Mouse (Mus musculus) heart, postnatal 14 days (tissue): Measurements from ENCODE around the gene Mad2l1bp. TPM values are rescaled to one million over a fixed set of nuclear protein-coding genes. Genes with fewer than 3 reads are reported as not detected.
A peak's percentile ranks its signal among the peaks of the same experiment; 100 is the strongest.

Experiments used
- DNase-seq, 2 experiments: peaks; one replicate each; pipeline ENCODE4 v3.0.0; 2021 to 2022
- intact Hi-C: fragments of 180-260 bp; cut with DNase I; formaldehyde crosslinking; loops from one replicate; pipeline ENCODE4 v1.15.1; 2025
- long read RNA-seq, 2 experiments: library from polyadenylated mRNA; stranded (forward); transcript quantifications; one replicate each; pipeline ENCODE4 v2.0.0; 2021
- total RNA-seq, 2 experiments: library from RNA; stranded (reverse); gene quantifications; 2 replicates each; pipeline ENCODE4 v1.2.3; 2021

Gene Mad2l1bp
- total RNA-seq: 10 to 100 TPM; 22.2 to 27.6 TPM
- long read RNA-seq, experiment 1, transcript Mad2l1bp-201 (3 exons, 1,272 nt): major isoform, 53 of 55 reads
- long read RNA-seq, experiment 1, partial matches to known transcripts: 0 of 55 reads
- long read RNA-seq, experiment 1, other reads (novel, unspliced or antisense): 2 of 55 reads
- long read RNA-seq, experiment 2, transcript Mad2l1bp-201 (3 exons, 1,272 nt): major isoform, 28 of 29 reads
- long read RNA-seq, experiment 2, partial matches to known transcripts: 0 of 29 reads
- long read RNA-seq, experiment 2, other reads (novel, unspliced or antisense): 1 of 29 reads

DNA sequence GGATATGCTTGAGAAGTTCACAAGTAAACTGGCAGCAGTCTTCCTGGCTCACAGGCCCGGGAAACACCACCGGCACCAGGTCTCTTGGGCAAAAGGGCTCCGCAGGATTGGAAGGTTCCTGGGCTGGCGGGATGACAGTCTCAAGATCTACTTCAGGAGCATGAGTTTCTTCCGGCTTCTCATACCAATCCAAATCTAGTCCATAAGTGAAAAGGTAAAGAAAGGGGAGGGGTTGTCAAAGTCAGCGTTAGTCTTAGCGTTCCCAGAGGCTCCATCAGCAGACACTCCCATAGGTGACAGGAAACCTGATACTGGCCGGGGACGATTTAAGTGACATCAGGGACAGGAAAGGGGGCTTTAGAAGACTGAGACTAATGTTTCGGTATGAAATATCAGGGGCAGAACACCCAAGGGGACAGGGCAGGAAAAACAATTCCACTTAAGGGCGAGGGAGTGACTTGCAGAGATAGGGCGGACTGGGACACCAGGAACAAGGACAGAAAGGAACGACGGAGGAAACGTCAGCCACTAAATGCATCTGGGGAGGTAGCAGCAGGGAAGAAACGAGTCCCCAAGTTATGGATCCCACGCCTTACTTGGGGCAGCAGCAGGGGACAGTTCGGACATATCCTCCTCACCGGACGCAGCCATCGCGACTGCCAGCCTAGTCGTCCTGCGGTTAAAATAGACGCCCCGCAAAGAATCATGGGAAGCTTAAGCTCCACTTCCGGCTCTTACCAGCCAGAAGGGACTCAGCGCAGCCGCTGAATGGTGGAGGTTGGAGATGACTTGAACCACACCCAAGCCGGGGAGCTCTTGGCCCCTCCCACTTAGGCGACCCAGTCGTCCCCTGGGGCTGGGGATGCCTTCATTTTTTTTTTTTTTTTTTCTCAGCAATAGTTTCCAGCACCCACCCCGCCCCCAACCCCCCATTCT is at the start of gene Mad2l1bp:
Gene Mad2l1bp (minus strand): TSS at position 707 of the 936 bp plus-strand sequence.
- DNase-seq: peak; percentile 84 to 90
- intact Hi-C loops: no loop called here

DNA sequence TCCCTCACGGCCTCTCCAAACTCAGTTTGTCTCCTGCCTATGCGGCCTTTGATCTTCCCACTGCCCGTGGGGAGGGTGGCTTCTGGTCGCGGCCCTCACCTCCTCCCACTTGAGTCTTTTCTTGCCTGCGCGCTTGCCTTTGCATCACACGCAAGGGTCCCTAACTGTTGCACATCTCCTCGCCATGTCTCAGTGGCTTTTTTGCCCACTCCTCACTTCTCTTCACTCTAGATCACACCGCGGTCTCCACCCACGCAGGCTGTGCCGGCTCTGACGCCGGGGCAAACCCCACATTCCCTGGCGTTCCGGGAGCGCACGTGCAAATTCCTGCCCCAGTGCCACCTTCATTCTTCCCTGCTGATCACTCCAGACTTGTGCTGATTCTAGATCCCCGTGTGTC is 49.7 kb upstream of the Mad2l1bp start:
- DNase-seq: peak in 1 of 2 experiments; percentile 51
- intact Hi-C loops: no loop called here

DNA sequence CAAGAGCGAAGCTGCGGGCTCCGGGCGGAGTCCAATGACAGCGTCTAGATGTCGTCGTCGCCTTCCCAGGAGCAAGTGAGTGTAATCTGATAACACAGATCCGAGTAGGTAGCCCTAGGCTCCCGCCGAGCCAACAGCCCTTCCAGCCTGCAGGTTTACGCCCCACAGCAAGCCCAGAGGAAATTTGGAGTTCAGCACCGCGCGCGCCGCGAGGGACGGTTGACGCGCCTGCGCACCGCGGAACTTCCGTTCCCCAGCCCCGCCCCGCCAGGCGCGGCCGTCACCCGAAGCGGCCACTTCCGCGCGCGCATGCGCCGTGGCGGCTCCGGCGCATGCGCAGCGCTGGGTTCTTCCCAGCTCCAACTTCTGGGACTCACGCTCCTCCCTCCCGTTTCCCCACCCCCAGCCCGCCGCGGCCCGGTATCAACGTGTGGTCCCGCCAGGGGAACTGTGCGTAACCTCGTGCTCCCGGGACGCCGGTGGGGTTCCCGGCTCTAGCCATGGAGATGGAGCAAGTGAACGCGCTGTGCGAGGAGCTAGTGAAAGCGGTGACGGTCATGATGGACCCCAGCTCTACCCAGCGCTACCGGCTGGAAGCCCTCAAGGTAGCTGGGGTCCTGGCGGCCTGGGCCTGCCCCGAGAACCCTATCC is 49.2 kb upstream of the Mad2l1bp start, which contains the start of the genes Polh and Xpo5:
Gene Polh (minus strand): TSS at position 225 of the 651 bp plus-strand sequence.
Gene Xpo5 (plus strand): TSS at position 362 of the 651 bp plus-strand sequence.
- peak; percentile 96 for DNase-seq
- intact Hi-C loops: no loop called here

DNA sequence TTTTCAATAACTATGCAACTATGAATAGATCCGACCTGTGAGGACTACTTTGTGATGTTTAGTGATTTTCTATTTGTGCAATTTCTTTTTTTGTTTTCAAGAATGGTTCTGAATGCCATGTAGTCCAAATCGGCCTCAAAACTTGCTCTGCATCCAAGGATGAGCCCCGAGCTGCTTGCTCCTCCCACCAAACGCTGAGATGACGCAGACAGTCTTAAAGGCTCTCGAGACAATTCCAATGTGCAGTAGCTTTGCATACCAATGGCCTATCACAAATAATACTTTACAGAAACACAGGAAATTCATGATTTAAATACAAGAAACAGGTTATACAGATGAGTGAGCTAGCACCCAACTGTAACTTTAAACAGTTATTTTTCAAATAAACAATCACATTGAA is 47.8 kb upstream of the Mad2l1bp start:
- intact Hi-C loops: no loop called here

DNA sequence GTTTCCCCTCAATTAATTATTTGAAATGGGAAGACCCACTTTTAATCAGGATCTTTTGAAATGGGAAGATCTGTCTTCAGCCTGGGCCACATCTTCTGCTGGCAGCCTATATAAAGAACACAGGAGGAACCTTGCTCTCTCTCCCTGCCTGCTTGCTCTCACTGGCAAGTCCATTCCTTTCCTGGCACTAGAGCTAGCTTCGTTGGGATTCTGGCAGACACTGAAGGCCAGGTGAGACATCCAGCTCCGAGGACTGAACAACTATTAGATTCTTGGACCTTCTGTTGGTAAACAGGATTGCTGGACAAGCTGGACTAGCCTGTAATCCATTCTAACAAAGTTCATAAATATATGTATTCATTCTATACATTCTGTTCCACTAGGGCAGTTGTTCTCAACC is 35.5 kb upstream of the Mad2l1bp start:
- DNase-seq: no peak
- intact Hi-C loops: no loop called here

More for the DNA sequence above, 47.8 kb upstream of the Mad2l1bp start:
- DNase-seq: no peak

DNA sequence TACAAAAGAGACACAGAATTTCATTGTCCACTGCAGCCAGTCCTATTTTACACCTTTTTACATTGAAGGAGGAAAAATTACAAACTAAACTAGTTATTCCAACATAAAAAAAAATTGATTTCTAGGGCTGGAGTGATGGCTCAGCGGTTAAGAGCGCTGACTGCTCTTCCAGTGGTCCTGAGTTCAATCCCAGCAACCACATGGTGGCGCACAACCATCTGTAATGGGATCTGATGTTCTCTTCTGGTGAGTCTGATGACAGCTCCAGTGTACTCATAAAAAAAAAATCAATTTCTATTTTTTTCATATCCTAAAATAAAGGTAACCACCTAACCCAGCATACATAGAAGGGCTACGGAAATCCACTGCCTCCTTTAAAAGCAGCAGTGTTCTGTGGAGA is 28.9 kb upstream of the Mad2l1bp start:
- DNase-seq: no peak
- intact Hi-C loops: no loop called here

DNA sequence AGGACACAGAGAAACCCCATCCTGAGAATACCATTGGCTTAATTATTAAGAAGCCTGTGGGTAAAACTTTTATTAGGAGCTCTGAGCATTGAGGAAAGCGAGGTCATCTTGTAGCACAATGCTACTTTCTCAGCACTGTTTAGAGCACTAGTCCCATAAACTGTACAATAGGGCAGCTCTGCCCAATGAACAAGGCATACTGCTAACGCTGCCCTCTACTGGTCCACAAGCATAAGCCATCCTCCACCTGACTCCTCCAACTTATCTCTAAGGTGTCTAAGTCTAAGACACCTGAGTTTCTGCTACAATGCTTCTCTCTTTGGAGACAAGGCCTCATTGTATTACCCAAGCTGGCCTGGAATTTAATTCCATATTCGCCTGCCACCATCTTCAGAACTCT is 17.2 kb upstream of the Mad2l1bp start:
- DNase-seq: peak in 1 of 2 experiments; percentile 34
- intact Hi-C loops: no loop called here

DNA sequence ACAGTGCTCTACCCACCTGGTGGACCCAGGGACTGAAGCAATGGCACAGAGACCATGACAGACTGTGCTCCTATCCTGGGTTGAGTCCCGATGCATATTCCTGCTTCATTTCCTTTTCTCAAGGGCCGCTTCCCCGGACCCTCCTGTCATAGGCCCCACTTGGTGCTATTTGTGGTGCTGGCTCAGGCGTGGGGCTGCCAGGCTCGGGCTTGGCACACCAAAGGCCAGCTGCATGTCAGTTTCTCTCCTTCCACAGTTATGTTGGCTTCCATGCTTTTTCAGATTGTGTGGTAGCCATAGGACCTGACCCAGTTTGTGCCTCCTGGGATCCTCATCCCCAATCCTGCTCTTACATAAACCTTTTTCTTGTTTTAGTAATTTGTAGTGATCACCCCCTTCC is 15.4 kb upstream of the Mad2l1bp start:
- intact Hi-C loops: loop anchor here (2.0 kb wide), 1 partner anchor 438 kb away; no protein-coding TSS in a partner anchor
- no peak for DNase-seq

DNA sequence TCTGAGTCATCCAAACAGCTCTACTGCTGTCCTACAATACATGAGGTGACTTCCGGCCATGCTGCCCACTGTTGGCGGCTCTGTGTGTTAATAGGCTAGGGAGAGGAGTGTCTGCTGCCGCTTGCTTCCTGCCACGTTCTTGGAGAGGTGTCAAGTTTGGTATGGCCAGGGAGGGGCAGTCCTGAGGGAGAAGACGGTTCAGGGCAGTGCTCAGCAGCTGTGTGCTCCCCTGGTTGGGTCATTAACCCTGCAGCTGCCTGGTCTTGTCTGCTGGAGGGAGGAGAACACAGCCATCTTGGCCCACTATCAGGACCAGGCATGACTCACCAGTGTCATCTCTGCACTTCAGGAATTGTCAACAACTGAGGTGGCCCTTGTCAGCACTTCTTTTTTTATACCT is 15.0 kb upstream of the Mad2l1bp start:
- DNase-seq: peak in 1 of 2 experiments; percentile 33
- intact Hi-C loops: loop anchor here (2.0 kb wide), 1 partner anchor 438 kb away; no protein-coding TSS in a partner anchor

DNA sequence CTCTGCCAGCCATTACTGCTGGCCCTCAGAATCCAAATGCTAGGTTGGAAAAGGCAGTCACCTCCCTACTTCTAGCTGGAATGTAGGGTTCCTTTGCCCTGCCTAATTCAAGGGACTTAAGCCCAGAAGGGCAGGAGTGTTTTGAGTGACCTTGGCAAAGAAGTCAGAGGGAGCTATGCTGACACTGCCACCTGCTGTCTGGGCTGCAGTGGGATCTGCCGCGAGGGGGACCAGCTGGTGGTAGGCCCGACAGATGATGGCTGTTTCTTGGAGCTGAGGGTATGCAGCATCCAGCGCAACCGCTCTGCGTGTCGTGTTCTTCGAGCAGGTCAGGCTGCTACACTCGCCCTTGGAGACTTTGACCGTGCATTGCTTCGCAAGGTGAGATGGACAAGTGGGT is 13.7 kb upstream of the Mad2l1bp start:
- peak in 1 of 2 experiments; percentile 57 for DNase-seq
- intact Hi-C loops: no loop called here

DNA sequence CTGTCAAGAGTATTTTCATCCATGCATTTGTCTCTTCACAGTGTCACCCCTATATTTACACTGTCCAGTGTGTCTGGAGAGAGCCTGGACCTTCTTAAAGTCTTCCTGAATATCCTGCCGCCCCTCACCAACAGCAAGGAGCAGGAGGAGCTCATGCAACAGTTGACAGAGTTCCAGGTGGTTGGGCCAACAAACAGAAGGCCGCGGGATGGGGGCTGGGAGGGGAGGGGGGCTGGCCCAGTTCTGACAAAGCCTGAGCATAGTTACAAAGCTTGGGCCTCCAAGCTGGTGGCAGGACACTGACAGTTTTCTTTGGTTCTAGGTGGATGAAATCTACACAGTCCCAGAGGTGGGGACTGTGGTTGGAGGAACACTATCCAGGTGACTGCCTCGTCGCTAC is 12.9 kb upstream of the Mad2l1bp start:
- intact Hi-C loops: no loop called here
- no peak for DNase-seq

DNA sequence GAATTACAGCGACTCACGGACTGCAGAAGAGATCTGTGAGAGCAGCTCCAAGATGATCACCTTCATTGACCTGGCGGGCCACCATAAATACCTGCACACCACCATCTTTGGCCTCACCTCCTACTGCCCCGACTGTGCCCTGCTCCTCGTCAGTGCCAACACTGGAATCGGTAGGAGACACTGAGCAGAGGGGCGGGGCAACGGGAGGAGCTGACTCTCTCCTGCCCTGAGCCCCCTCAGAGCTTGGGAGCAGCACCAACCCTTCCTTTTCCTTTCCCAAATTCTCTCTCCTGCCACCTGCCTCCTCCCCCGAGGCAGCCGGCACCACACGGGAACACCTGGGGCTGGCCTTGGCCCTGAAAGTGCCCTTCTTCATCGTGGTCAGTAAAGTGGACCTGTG is 12.1 kb upstream of the Mad2l1bp start:
- intact Hi-C loops: no loop called here
- DNase-seq: no peak

DNA sequence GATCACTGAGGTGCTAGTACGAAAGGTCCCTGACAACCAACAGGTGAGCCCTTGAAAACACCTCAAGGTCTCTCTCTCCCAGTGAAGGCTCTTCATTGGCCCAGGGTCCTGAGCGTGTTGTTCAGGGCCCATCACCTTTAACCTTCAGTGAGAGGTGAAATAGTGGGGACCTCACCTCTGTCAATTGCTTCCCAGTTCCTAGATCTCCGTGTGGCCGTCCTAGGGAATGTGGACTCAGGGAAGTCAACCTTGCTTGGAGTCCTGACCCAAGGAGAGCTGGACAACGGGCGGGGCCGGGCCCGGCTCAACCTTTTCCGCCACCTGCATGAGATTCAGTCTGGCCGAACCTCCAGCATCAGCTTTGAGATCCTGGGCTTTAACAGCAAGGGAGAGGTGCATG is 11.4 kb upstream of the Mad2l1bp start:
- intact Hi-C loops: loop anchor here (5.0 kb wide), 1 partner anchor 592 kb away; the partner anchor contains the start of gene Hsp90ab1
- DNase-seq: no peak

DNA sequence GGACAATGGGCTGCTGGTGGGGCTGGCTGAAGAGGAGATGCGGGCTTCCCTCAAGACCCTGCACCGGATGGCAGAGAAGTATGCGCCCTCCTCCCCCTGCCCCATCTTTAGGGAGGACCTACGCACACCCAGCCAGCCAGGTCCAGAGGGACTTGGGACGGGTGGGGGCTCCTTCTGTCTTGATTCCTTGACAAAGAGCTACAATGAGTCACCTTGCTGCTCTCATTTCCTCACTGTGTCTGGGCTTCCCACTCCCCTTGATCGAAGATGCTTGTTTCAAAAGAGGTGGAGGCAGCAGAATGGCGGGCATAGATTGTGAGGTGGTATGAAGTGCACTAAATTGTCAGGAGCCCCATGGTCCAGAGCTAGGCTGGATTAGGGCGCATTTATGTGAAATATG is 10.9 kb upstream of the Mad2l1bp start:
- intact Hi-C loops: loop anchor here (5.0 kb wide), 1 partner anchor 592 kb away; the partner anchor contains the start of gene Hsp90ab1
- DNase-seq: no peak

DNA sequence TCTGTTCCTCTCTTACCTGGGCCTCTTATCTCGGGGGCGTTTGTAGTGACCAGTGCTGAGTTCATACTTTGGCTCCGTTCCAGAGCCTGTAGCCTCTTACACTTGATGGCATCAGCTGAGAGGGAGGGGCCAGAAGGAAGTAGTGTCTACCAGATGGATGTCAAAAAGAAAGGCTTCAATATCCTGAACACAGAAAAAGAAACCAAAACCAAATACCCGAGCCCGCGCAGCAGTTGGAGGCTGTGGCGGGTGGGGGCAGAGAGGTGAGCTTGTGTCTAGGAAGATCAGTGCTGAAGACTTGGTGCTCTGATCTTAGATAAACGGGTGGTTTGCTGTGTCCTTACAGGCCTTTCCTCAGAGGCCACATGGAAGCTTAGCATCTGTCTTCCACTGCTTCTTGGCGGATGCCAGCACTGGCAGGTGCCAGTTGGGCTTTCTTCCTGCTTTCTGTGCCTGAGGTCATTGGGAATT is 9.6 kb upstream of the Mad2l1bp start:
- DNase-seq: peak in 1 of 2 experiments; percentile 31
- intact Hi-C loops: loop anchor here (5.0 kb wide), 1 partner anchor 591 kb away; the partner anchor contains the start of gene Hsp90ab1

DNA sequence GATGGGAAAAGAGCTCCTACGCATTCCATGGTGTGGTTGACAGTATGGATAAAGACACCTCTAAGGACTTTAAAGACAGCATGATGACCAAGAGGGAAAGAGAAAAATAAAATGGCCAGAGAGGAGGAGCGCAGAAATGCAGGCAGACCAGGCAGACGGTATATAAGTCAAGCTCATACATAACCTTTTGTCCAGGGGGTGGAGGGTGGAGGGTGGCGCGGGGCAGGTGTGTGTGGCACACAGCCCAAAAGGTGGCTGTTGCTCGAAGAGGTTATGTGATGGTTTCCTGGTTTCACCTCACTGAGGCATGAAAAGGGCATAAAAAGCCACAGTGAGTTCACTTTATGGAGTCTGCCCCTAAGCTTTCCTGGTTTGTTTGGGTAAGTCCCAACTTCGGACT is 9.2 kb upstream of the Mad2l1bp start:
- DNase-seq: no peak
- intact Hi-C loops: loop anchor here (5.0 kb wide), 1 partner anchor 590 kb away; the partner anchor contains the start of gene Hsp90ab1

DNA sequence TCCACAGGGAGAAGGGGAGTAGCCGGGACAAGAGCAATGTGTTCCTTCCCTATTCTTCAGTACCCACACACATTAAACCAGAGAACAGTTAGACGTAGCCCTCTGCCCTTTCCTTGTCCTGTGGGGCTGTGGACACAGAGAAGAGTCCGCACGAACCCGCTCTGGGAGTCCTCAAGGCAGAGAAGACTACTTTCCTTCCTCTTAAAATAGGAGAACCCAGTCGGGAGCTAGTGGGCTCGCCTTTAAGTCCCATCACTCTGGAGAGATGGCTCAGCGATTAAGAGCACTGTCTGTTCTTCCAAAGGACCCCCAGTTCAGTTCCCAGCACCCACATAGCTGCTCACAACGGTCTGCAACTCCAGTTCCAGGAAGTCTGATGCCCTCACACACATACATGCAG is 8.4 kb upstream of the Mad2l1bp start:
- intact Hi-C loops: loop anchor here (5.0 kb wide), 1 partner anchor 589 kb away; the partner anchor contains the start of gene Hsp90ab1
- no peak for DNase-seq

DNA sequence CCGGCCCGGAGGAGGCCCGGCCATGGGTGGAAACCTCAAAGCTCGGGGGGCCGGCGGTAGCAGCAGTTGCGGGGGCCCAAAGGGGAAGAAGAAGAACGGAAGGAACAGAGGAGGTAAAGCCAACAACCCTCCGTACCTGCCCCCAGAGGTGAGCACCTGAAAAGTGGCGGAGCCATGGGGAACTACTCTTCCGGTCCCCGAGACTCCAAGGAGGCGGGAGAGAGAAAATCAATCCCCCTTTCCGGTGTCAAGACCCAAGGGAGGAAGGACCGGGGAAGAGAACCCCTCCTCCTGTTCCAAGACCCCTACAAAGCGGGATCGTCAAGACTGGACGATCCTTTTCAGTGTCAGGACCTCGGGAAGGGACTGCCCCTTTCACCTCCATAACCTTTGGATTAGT is 7.8 kb upstream of the Mad2l1bp start:
- peak in 1 of 2 experiments; percentile 49 for DNase-seq
- intact Hi-C loops: loop anchor here (5.0 kb wide), 1 partner anchor 589 kb away; the partner anchor contains the start of gene Hsp90ab1

DNA sequence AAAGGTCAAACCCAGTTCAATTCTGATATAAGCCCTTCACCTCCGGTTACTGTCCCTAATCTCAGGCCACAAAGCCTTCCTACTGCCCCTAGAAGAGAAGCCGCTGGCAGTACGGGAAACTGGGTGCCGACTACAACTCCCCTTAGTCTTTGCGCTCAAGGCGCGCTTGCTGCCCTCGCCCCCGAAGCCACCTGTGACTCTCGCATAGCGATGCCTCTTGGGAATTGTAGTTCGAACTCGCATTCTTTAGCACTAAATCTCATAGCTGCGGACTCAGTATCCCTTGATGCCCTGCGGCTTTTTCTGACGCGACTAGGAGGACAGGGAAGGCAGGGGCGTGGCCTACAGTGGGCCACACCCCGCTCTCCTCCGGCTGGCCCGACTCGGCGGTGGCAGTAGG is 7.3 kb upstream of the Mad2l1bp start, which contains the start of gene Gtpbp2:
Gene Gtpbp2 (plus strand): TSS at position 347 of the 400 bp plus-strand sequence.
- intact Hi-C loops: loop anchor here (5.0 kb wide), 1 partner anchor 588 kb away; the partner anchor contains the start of gene Hsp90ab1
- DNase-seq: peak; percentile 93 to 95
